Mouse (Mus musculus) megakaryocyte, embryonic 14.5 days (primary cell): Measurements from ENCODE around the gene Rab2b.

ENCODE experiments used
- FLI1 ChIP-seq: IDR thresholded peaks from 2 replicates; pipeline ENCODE4 v1.6.1; 2012; ENCODE audit warnings: low read length, inconsistent platforms, mixed read lengths
- GATA1 ChIP-seq: IDR thresholded peaks from 3 replicates; pipeline ENCODE4 v1.6.1; 2012; ENCODE audit warnings: mixed read lengths, low read length, inconsistent platforms, borderline replicate concordance

DNA sequence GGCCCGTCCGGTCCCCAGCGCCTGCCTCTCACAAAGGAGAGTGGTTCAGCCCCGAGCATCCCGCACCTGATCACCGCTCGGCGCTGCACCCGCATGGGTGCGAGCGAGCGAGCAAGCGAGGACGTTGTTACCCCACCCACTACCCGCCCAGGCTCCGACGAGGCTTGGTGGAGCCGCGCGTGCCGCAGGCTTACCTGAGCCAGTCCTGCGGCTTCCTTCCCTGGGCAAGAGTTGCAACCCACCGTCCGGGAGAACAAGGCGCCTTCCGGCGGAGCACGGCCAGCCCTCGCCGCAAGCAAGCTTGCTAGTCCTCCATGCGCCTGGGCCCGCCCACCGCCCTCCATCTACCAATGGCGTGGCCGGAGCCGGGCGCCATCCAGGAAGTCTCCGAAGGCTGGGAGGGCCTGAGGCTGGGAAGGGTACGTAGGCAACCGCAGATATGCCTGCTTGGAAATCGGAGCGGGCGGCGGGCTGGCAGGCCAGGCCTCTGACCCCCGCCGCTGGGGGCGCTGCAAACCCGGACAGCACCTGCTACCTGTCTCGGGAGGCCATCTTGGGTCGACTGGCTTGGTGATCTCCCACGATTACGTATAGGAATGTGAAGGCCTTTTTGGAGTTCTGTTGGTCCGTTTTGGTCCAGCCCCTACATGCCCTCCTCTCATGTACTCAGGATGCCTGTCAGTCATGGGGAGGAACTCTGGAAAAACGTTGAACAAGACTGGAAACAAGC lies 21.7 kb downstream of the Rab2b start, which contains the start of gene Chd8:
- TF ChIP-seq GATA1 (no peak), FLI1 (no peak)
